Mouse (Mus musculus): ENCODE data around the gene Ghr. TPM values are rescaled to one million over a fixed set of nuclear protein-coding genes. Genes with fewer than 3 reads are reported as not detected.

Ghr gene
- polyA plus RNA-seq, 1 experiment from 2014 or later = 29.1 TPM

- WGBS = 68% methylated on average over 2 of the region's 2 CpGs
- H3K9ac ChIP-seq (replicated peaks; ENCODE audit: low read length) = no peak overlapping the region
- H3K36me3 ChIP-seq (replicated peaks; ENCODE audit: control insufficient read depth, insufficient read depth, low read depth, low read length) = no peaks in the 10 kb centered on the region
- no peaks in the 10 kb centered on the region for H3K9me3 ChIP-seq (replicated peaks; ENCODE audit: control insufficient read depth, low read length)
- ATAC-seq (replicated peaks; ENCODE audit: insufficient number of reproducible peaks, low FRiP score, low TSS enrichment, low read depth) (no peak), DNase-seq (ENCODE audit: low spot score) (no peak)
- no peaks in the 10 kb centered on the region for H3K27me3 ChIP-seq (ENCODE audit: control insufficient read depth, insufficient read depth, low read length)
- no peak overlapping the region for H3K27ac ChIP-seq (replicated peaks; ENCODE audit: low read depth, low read length)
- no peaks in the 10 kb centered on the region for H3K4me1 ChIP-seq (ENCODE audit: control insufficient read depth, insufficient read depth, low read length)
- H3K4me3 ChIP-seq (ENCODE audit: low read depth, low read length) = no peak overlapping the region
- no peak overlapping the region for H3K4me2 ChIP-seq (ENCODE audit: low read depth, low read length)
These were observed 4.6 kb upstream of the Ghr start for GRCm38 (mm10) chr15:3587879-3588278.

GRCm38 (mm10) chr15:3584361-3584760 lies 1.1 kb upstream of the Ghr start:
- Histone ChIP-seq H3K4me2 (ENCODE audit: low read depth, low read length) (no peak overlapping the region), H3K4me3 (ENCODE audit: low read depth, low read length) (no peak overlapping the region), H3K27ac (replicated peaks; ENCODE audit: low read depth, low read length) (no peak overlapping the region), H3K4me1 (ENCODE audit: control insufficient read depth, insufficient read depth, low read length) (no peaks in the 10 kb centered on the region), H3K27me3 (ENCODE audit: control insufficient read depth, insufficient read depth, low read length) (no peaks in the 10 kb centered on the region), H3K9me3 (replicated peaks; ENCODE audit: control insufficient read depth, low read length) (no peaks in the 10 kb centered on the region), H3K9ac (replicated peaks; ENCODE audit: low read length) (no peak overlapping the region), H3K36me3 (replicated peaks; ENCODE audit: control insufficient read depth, insufficient read depth, low read depth, low read length) (no peaks in the 10 kb centered on the region)
- ATAC-seq (replicated peaks; ENCODE audit: insufficient number of reproducible peaks, low FRiP score, low TSS enrichment, low read depth) (no peak), DNase-seq (ENCODE audit: low spot score) (no peak)
- WGBS = 52% methylated on average over 4 of the region's 4 CpGs

- H3K27ac ChIP-seq (replicated peaks; ENCODE audit: low read depth, low read length) = no peak overlapping the region
- WGBS = 7% methylated on average over 34 of the region's 34 CpGs
These were observed 1.2 kb downstream of the Ghr start for GRCm38 (mm10) chr15:3581861-3582806.

GRCm38 (mm10) chr15:3581337-3581736 lies 2.0 kb downstream of the Ghr start:
- no peaks in the 10 kb centered on the region for H3K27me3 ChIP-seq (ENCODE audit: control insufficient read depth, insufficient read depth, low read length)
- H3K9ac ChIP-seq (replicated peaks; ENCODE audit: low read length) = peak overlapping the region; percentile 60
- H3K4me2 ChIP-seq (ENCODE audit: low read depth, low read length) = peak overlapping the region; percentile 83
- no peak for ATAC-seq (replicated peaks; ENCODE audit: insufficient number of reproducible peaks, low FRiP score, low TSS enrichment, low read depth)
- no peak for DNase-seq (ENCODE audit: low spot score)
- no peak overlapping the region for H3K27ac ChIP-seq (replicated peaks; ENCODE audit: low read depth, low read length)
- H3K4me3 ChIP-seq (ENCODE audit: low read depth, low read length) = peak overlapping the region; percentile 62
- H3K36me3 ChIP-seq (replicated peaks; ENCODE audit: control insufficient read depth, insufficient read depth, low read depth, low read length) = no peaks in the 10 kb centered on the region
- 45% methylated on average over 3 of the region's 3 CpGs for WGBS
- H3K9me3 ChIP-seq (replicated peaks; ENCODE audit: control insufficient read depth, low read length) = no peaks in the 10 kb centered on the region
- H3K4me1 ChIP-seq (ENCODE audit: control insufficient read depth, insufficient read depth, low read length) = no peaks in the 10 kb centered on the region

More at GRCm38 (mm10) chr15:3581861-3582806, 1.2 kb downstream of the Ghr start:
- Histone ChIP-seq H3K4me3 (ENCODE audit: low read depth, low read length) (peak overlapping the region; percentile 62), H3K4me1 (ENCODE audit: control insufficient read depth, insufficient read depth, low read length) (no peaks in the 10 kb centered on the region), H3K4me2 (ENCODE audit: low read depth, low read length) (peak overlapping the region; percentile 83), H3K27me3 (ENCODE audit: control insufficient read depth, insufficient read depth, low read length) (no peaks in the 10 kb centered on the region), H3K9me3 (replicated peaks; ENCODE audit: control insufficient read depth, low read length) (no peaks in the 10 kb centered on the region), H3K36me3 (replicated peaks; ENCODE audit: control insufficient read depth, insufficient read depth, low read depth, low read length) (no peaks in the 10 kb centered on the region), H3K9ac (replicated peaks; ENCODE audit: low read length) (peak overlapping the region; percentile 60)
- DNase-seq (ENCODE audit: low spot score) (peak; percentile 58), ATAC-seq (replicated peaks; ENCODE audit: insufficient number of reproducible peaks, low FRiP score, low TSS enrichment, low read depth) (peak; percentile 77)

GRCm38 (mm10) chr15:3580216-3580615 lies 3.1 kb downstream of the Ghr start:
- Histone ChIP-seq H3K4me2 (ENCODE audit: low read depth, low read length) (no peak overlapping the region), H3K27ac (replicated peaks; ENCODE audit: low read depth, low read length) (no peak overlapping the region), H3K4me1 (ENCODE audit: control insufficient read depth, insufficient read depth, low read length) (no peaks in the 10 kb centered on the region), H3K4me3 (ENCODE audit: low read depth, low read length) (no peak overlapping the region), H3K9me3 (replicated peaks; ENCODE audit: control insufficient read depth, low read length) (no peaks in the 10 kb centered on the region), H3K27me3 (ENCODE audit: control insufficient read depth, insufficient read depth, low read length) (no peaks in the 10 kb centered on the region), H3K9ac (replicated peaks; ENCODE audit: low read length) (no peak overlapping the region), H3K36me3 (replicated peaks; ENCODE audit: control insufficient read depth, insufficient read depth, low read depth, low read length) (no peaks in the 10 kb centered on the region)
- no peak for DNase-seq (ENCODE audit: low spot score)
- whole genome bisulfite sequencing = 76% methylated on average over 2 of the region's 2 CpGs
- no peak for ATAC-seq (replicated peaks; ENCODE audit: insufficient number of reproducible peaks, low FRiP score, low TSS enrichment, low read depth)

- Histone ChIP-seq H3K27me3 (ENCODE audit: control insufficient read depth, insufficient read depth, low read length) (no peaks in the 10 kb centered on the region), H3K4me3 (ENCODE audit: low read depth, low read length) (no peak overlapping the region), H3K4me1 (ENCODE audit: control insufficient read depth, insufficient read depth, low read length) (no peaks in the 10 kb centered on the region), H3K4me2 (ENCODE audit: low read depth, low read length) (no peak overlapping the region), H3K9me3 (replicated peaks; ENCODE audit: control insufficient read depth, low read length) (no peaks in the 10 kb centered on the region), H3K36me3 (replicated peaks; ENCODE audit: control insufficient read depth, insufficient read depth, low read depth, low read length) (no peaks in the 10 kb centered on the region), H3K9ac (replicated peaks; ENCODE audit: low read length) (no peak overlapping the region), H3K27ac (replicated peaks; ENCODE audit: low read depth, low read length) (no peak overlapping the region)
- 78% methylated on average over 5 of the region's 5 CpGs for WGBS
- DNase-seq (ENCODE audit: low spot score) (no peak), ATAC-seq (replicated peaks; ENCODE audit: insufficient number of reproducible peaks, low FRiP score, low TSS enrichment, low read depth) (no peak)
These were observed 4.9 kb downstream of the Ghr start for GRCm38 (mm10) chr15:3578286-3578980.

- H3K27me3 ChIP-seq (ENCODE audit: control insufficient read depth, insufficient read depth, low read length) = no peaks in the 10 kb centered on the region
- ATAC-seq (replicated peaks; ENCODE audit: insufficient number of reproducible peaks, low FRiP score, low TSS enrichment, low read depth) (no peak), DNase-seq (ENCODE audit: low spot score) (no peak)
- H3K27ac ChIP-seq (replicated peaks; ENCODE audit: low read depth, low read length) = no peak overlapping the region
- no peak overlapping the region for H3K4me2 ChIP-seq (ENCODE audit: low read depth, low read length)
- H3K4me1 ChIP-seq (ENCODE audit: control insufficient read depth, insufficient read depth, low read length) = no peaks in the 10 kb centered on the region
- H3K4me3 ChIP-seq (ENCODE audit: low read depth, low read length) = no peak overlapping the region
- no peak overlapping the region for H3K9ac ChIP-seq (replicated peaks; ENCODE audit: low read length)
- H3K9me3 ChIP-seq (replicated peaks; ENCODE audit: control insufficient read depth, low read length) = no peaks in the 10 kb centered on the region
- 98% methylated on average over 2 of the region's 2 CpGs for WGBS
- no peaks in the 10 kb centered on the region for H3K36me3 ChIP-seq (replicated peaks; ENCODE audit: control insufficient read depth, insufficient read depth, low read depth, low read length)
These were observed 14.0 kb downstream of the Ghr start for GRCm38 (mm10) chr15:3569178-3569903.

All from embryonic facial prominence, embryonic 11.5 days (tissue).